Comparison of ENCODE assay signal across 9 mouse cellular contexts in the genomic region with DNA sequence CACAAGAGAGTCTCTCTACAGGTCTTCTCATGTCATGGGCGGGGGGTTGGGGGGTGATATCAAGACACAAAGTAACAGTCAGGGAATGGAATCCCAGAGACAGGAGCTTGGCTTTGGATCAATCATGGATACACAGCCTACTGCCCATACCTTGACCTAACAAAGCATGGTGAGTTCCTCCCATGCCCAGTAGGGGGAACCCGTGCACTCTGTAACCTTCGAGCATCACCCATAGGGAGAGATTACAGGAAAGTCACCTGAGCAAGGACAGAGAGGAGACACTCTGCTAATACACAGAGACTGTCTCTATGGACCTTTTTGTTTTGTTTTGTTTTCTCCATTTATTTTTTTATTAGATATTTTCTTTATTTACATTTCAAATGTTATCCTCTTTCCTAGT. TPM values are rescaled to one million over a fixed set of nuclear protein-coding genes. Genes with fewer than 3 reads are reported as not detected.
A peak's percentile ranks its signal among the peaks of the same experiment; 100 is the strongest.
DNase-seq lines count a peak whose midpoint lies in the region; ATAC-seq and TF ChIP-seq lines count a peak whose summit lies in the region.
"Had no signal": no experiment of that assay in that cellular context is flagged by ENCODE, and none has a peak within 500 bp of the region (broad histone marks: within the 10 kb centered on the region; RNA-seq: fewer than 3 reads in every experiment).

No protein-coding gene starts in this region.

- H3K27ac ChIP-seq in bone marrow, adult 2 months (ENCODE audit: control insufficient read depth, insufficient read depth, low read depth, low read length, poor library complexity) = no peak overlapping the region
- H3K27ac ChIP-seq in hindbrain, embryonic 12.5 days = no peak overlapping the region

- no peak overlapping the region for H3K9ac ChIP-seq in hindbrain, embryonic 12.5 days

- no peak overlapping the region for H3K4me3 ChIP-seq in G1E (ENCODE audit: low read depth, low read length)
- no peak overlapping the region for H3K4me3 ChIP-seq in bone marrow, adult 2 months (replicated peaks; ENCODE audit: control insufficient read depth, low read depth, low read length)
- H3K4me3 ChIP-seq in hindbrain, embryonic 12.5 days = no peak overlapping the region

- H3K27me3 ChIP-seq in G1E (ENCODE audit: insufficient read depth, low read length) = peaks cover 8% of the 10 kb centered on the region
- H3K27me3 ChIP-seq in hindbrain, embryonic 12.5 days = no peaks in the 10 kb centered on the region; the same call in 1 of the 2 replicates

- 0% methylated on average over 3 of the region's 3 CpGs for WGBS in bone marrow, adult 2 months
- 2% methylated on average over 3 of the region's 3 CpGs for WGBS in hindbrain, embryonic 12.5 days

- TF ChIP-seq POLR2A in bone marrow, adult 2 months (IDR thresholded peaks at IDR 0.05; ENCODE audit: borderline replicate concordance, control insufficient read depth, low read depth, low read length) = no peak

- no peak overlapping the region for H3K4me2 ChIP-seq in hindbrain, embryonic 12.5 days (replicated peaks)

- no peaks in the 10 kb centered on the region for H3K4me1 ChIP-seq in G1E (ENCODE audit: insufficient read depth, low read depth, low read length)
- peaks cover 3% of the 10 kb centered on the region; the same call in 1 of the 2 replicates for H3K4me1 ChIP-seq in bone marrow, adult 2 months (ENCODE audit: control insufficient read depth, insufficient read depth, low read length)
- H3K4me1 ChIP-seq in hindbrain, embryonic 12.5 days = no peaks in the 10 kb centered on the region

- H3K9me3 ChIP-seq in G1E (replicated peaks) = no peaks in the 10 kb centered on the region
- no peaks in the 10 kb centered on the region for H3K9me3 ChIP-seq in hindbrain, embryonic 12.5 days (replicated peaks)

- peak; percentile 57; the same call in 1 of the 2 replicates for ATAC-seq in G1E (ENCODE audit: extremely low read depth, insufficient number of reproducible peaks, low FRiP score, poor library complexity, severe bottlenecking)
- peak; percentile 77 for ATAC-seq in erythroid progenitor cell, adult 5-6 weeks (replicated peaks; ENCODE audit: low FRiP score, poor library complexity, severe bottlenecking)
- peak; percentile 68; the same call in 1 of the 2 replicates for ATAC-seq in hindbrain, embryonic 12.5 days (ENCODE audit: low FRiP score)

- TF ChIP-seq CTCF in G1E (IDR thresholded peaks at IDR 0.05; ENCODE audit: low read depth, low read length) = peak; percentile 75
- peak; percentile 97 for TF ChIP-seq CTCF in bone marrow, adult 2 months (IDR thresholded peaks at IDR 0.05; ENCODE audit: control insufficient read depth, insufficient read depth, low read length)

- peak; percentile 57 for DNase-seq in G1E (ENCODE audit: low spot score)
- peak; percentile 34 to 67 for DNase-seq in layer of hippocampus, postnatal 14 days (ENCODE audit: low spot score in 2 of 2)
- peak; percentile 88 for DNase-seq in lung, postnatal 36 days
- peak; percentile 41 to 55 for DNase-seq in right cerebral cortex, postnatal 36 days (ENCODE audit: low spot score in 2 of 2)
- peak; percentile 36 to 75 for DNase-seq in urinary bladder, postnatal 4 days (ENCODE audit: low spot score in 2 of 2)

- no peaks in the 10 kb centered on the region for H3K36me3 ChIP-seq in G1E (replicated peaks)
- no peaks in the 10 kb centered on the region for H3K36me3 ChIP-seq in hindbrain, embryonic 12.5 days

RNA-seq across cellular contexts. Expression of gene Ceacam10, which starts 40.5 kb away (rescaled TPM):
- total RNA-seq in G1E (2014; fragmentation: Nextera tagmentation) = not detected in 2 replicates
- 0.17 and 0.27 TPM in 2 replicates for total RNA-seq in G1E (2017)
- not detected in 2 replicates for polyA plus RNA-seq in G1E (2012)
- polyA plus RNA-seq in bone marrow, adult 2 months (2011; ENCODE audit: insufficient read depth, insufficient read length, low replicate concordance, missing spikeins) = 14.8 TPM in 1 of 2 replicates, not detected in the other
- 6.8 and 7.1 TPM in 2 replicates for total RNA-seq in erythroid progenitor cell, adult 5-6 weeks (2015; ENCODE audit: low replicate concordance)
- total RNA-seq in erythroid progenitor cell, adult 5-6 weeks (2017; ENCODE audit: low replicate concordance) = 1.7 TPM in 1 of 2 replicates, not detected in the other
- not detected in 2 replicates for polyA plus RNA-seq in hindbrain, embryonic 12.5 days (2016; fragmentation: Nextera tagmentation; extraction: Ambion mirVana)
- not detected for total RNA-seq in layer of hippocampus, postnatal 14 days (2021)
- polyA plus RNA-seq: lung, embryonic 16.5 days had no signal

RNA-seq across cellular contexts. Expression of gene Gm9844, which starts 44.5 kb away (rescaled TPM):
- not detected in 2 replicates for total RNA-seq in G1E (2014; fragmentation: Nextera tagmentation)
- not detected in 2 replicates for total RNA-seq in G1E (2017)
- polyA plus RNA-seq in G1E (2012) = 1.3 and 1.7 TPM in 2 replicates
- 43.4 TPM in 1 of 2 replicates, not detected in the other for polyA plus RNA-seq in bone marrow, adult 2 months (2011; ENCODE audit: insufficient read depth, insufficient read length, low replicate concordance, missing spikeins)
- total RNA-seq in erythroid progenitor cell, adult 5-6 weeks (2015; ENCODE audit: low replicate concordance) = not detected in 2 replicates
- total RNA-seq in erythroid progenitor cell, adult 5-6 weeks (2017; ENCODE audit: low replicate concordance) = 0.90 and 3.6 TPM in 2 replicates
- 28.6 and 37.8 TPM in 2 replicates for polyA plus RNA-seq in hindbrain, embryonic 12.5 days (2016; fragmentation: Nextera tagmentation; extraction: Ambion mirVana)
- total RNA-seq in layer of hippocampus, postnatal 14 days (2021) = 1 to 10 TPM; 1.3 to 2.1 TPM

RNA-seq across cellular contexts. Expression of gene Lypd4, which starts 52.2 kb away (rescaled TPM):
- total RNA-seq in G1E (2014; fragmentation: Nextera tagmentation) (not detected in 2 replicates), G1E (2017) (0.11 and 0.17 TPM in 2 replicates)
- not detected in 2 replicates for polyA plus RNA-seq in G1E (2012)
- not detected in 2 replicates for polyA plus RNA-seq in bone marrow, adult 2 months (2011; ENCODE audit: insufficient read depth, insufficient read length, low replicate concordance, missing spikeins)
- not detected in 2 replicates for total RNA-seq in erythroid progenitor cell, adult 5-6 weeks (2015; ENCODE audit: low replicate concordance)
- not detected in 2 replicates for total RNA-seq in erythroid progenitor cell, adult 5-6 weeks (2017; ENCODE audit: low replicate concordance)
- polyA plus RNA-seq in hindbrain, embryonic 12.5 days (2016; fragmentation: Nextera tagmentation; extraction: Ambion mirVana) = not detected in 2 replicates
- not detected for total RNA-seq in layer of hippocampus, postnatal 14 days (2021)
- polyA plus RNA-seq: lung, embryonic 16.5 days had no signal

RNA-seq across cellular contexts. Expression of gene Dmrtc2, which starts 52.4 kb away (rescaled TPM):
- total RNA-seq in G1E (2014; fragmentation: Nextera tagmentation) (not detected in 2 replicates), G1E (2017) (not detected in 2 replicates)
- polyA plus RNA-seq in G1E (2012) = not detected in 2 replicates
- not detected in 2 replicates for polyA plus RNA-seq in bone marrow, adult 2 months (2011; ENCODE audit: insufficient read depth, insufficient read length, low replicate concordance, missing spikeins)
- not detected in 2 replicates for total RNA-seq in erythroid progenitor cell, adult 5-6 weeks (2015; ENCODE audit: low replicate concordance)
- not detected in 2 replicates for total RNA-seq in erythroid progenitor cell, adult 5-6 weeks (2017; ENCODE audit: low replicate concordance)
- 0.27 TPM in 1 of 2 replicates, not detected in the other for polyA plus RNA-seq in hindbrain, embryonic 12.5 days (2016; fragmentation: Nextera tagmentation; extraction: Ambion mirVana)
- total RNA-seq in layer of hippocampus, postnatal 14 days (2021) = not detected
- polyA plus RNA-seq: lung, embryonic 16.5 days had no signal

RNA-seq across cellular contexts. Expression of gene Cd177, which starts 57.4 kb away (rescaled TPM):
- total RNA-seq in G1E (2014; fragmentation: Nextera tagmentation) (not detected in 2 replicates), G1E (2017) (not detected in 2 replicates)
- 0.03 TPM in 1 of 2 replicates, not detected in the other for polyA plus RNA-seq in G1E (2012)
- polyA plus RNA-seq in bone marrow, adult 2 months (2011; ENCODE audit: insufficient read depth, insufficient read length, low replicate concordance, missing spikeins) = 44.1 and 111 TPM in 2 replicates
- 39.4 and 55.5 TPM in 2 replicates for total RNA-seq in erythroid progenitor cell, adult 5-6 weeks (2015; ENCODE audit: low replicate concordance)
- 37.9 and 49.0 TPM in 2 replicates for total RNA-seq in erythroid progenitor cell, adult 5-6 weeks (2017; ENCODE audit: low replicate concordance)
- polyA plus RNA-seq in hindbrain, embryonic 12.5 days (2016; fragmentation: Nextera tagmentation; extraction: Ambion mirVana) = 0.23 and 0.39 TPM in 2 replicates
- total RNA-seq in layer of hippocampus, postnatal 14 days (2021) = not detected
